Mouse (Mus musculus): ENCODE measurements around the gene Fam228b. TPM values are rescaled to one million over a fixed set of nuclear protein-coding genes. Genes with fewer than 3 reads are reported as not detected.

Fam228b gene
- total RNA-seq, 2 experiments from 2014 or later, result 16.0 to 21.1 TPM

Other genes starting within 250 kb of the Fam228b start
- 10 to 100 TPM; 48.7 to 49.5 TPM for gene Itsn2, start 176.6 kb downstream of the Fam228b start, total RNA-seq (2021)
- gene Gm3625, start 176.3 kb downstream of the Fam228b start, total RNA-seq (2021), result not detected
- gene Fam228a, start 30.8 kb downstream of the Fam228b start, total RNA-seq (2021), result 1 to 10 TPM; 2.3 to 2.7 TPM
- 10 to 100 TPM in 1 of 2 experiments, 1 to 10 TPM in 1; 9.6 to 10.6 TPM for gene Pfn4, start 245 bp downstream of the Fam228b start, total RNA-seq (2021)
- 100 to 1,000 TPM; 127 to 135 TPM for gene Sf3b6, start 48.3 kb upstream of the Fam228b start, total RNA-seq (2021)
- 100 to 1,000 TPM in 1 of 2 experiments, 10 to 100 TPM in 1; 91.9 to 101 TPM for gene Fkbp1b, start 72.3 kb upstream of the Fam228b start, total RNA-seq (2021)
- 10 to 100 TPM; 12.7 to 15.0 TPM for gene Wdcp, start 74.0 kb upstream of the Fam228b start, total RNA-seq (2021)
- gene Mfsd2b, start 105.1 kb upstream of the Fam228b start, total RNA-seq (2021), result 1 to 10 TPM; 1.6 to 1.9 TPM
- 10 to 100 TPM; 29.4 to 30.5 TPM for gene Ubxn2a, start 138.4 kb upstream of the Fam228b start, total RNA-seq (2021)
- 10 to 100 TPM; 37.7 to 44.2 TPM for gene Atad2b, start 148.1 kb upstream of the Fam228b start, total RNA-seq (2021)